Mouse (Mus musculus): Measurements from ENCODE around the gene Smarcd1. TPM values are rescaled to one million over a fixed set of nuclear protein-coding genes. Genes with fewer than 3 reads are reported as not detected.

Smarcd1 gene
- polyA plus RNA-seq (2012; rRNA removed), result 22.5 and 23.2 TPM in 2 replicates

- no peak for DNase-seq (ENCODE audit: low read depth)
Measured at GRCm38 (mm10) chr15:99701999-99702900, at the start of gene Smarcd1. TSS of gene Smarcd1 (plus strand) at chr15:99702129.

GRCm38 (mm10) chr15:99653291-99653690, 48.6 kb upstream of the Smarcd1 start:
- DNase-seq (ENCODE audit: low read depth), result no peak

- no peak for DNase-seq (ENCODE audit: low read depth)
Measured at GRCm38 (mm10) chr15:99653876-99654275, 48.1 kb upstream of the Smarcd1 start.

GRCm38 (mm10) chr15:99655956-99656355, 46.0 kb upstream of the Smarcd1 start:
- DNase-seq (ENCODE audit: low read depth), result no peak

- no peak for DNase-seq (ENCODE audit: low read depth)
Measured at GRCm38 (mm10) chr15:99658437-99658836, 43.5 kb upstream of the Smarcd1 start.

GRCm38 (mm10) chr15:99661121-99661830, 40.7 kb upstream of the Smarcd1 start:
- no peak for DNase-seq (ENCODE audit: low read depth)

- DNase-seq (ENCODE audit: low read depth), result no peak
Measured at GRCm38 (mm10) chr15:99662371-99662770, 39.6 kb upstream of the Smarcd1 start.

GRCm38 (mm10) chr15:99663964-99664599, 37.8 kb upstream of the Smarcd1 start:
- no peak for DNase-seq (ENCODE audit: low read depth)

- DNase-seq (ENCODE audit: low read depth), result no peak
Measured at GRCm38 (mm10) chr15:99664600-99665451, 37.1 kb upstream of the Smarcd1 start.

- no peak for DNase-seq (ENCODE audit: low read depth)
Measured at GRCm38 (mm10) chr15:99667544-99667943, 34.4 kb upstream of the Smarcd1 start.

- no peak for DNase-seq (ENCODE audit: low read depth)
Measured at GRCm38 (mm10) chr15:99668881-99669280, 33.0 kb upstream of the Smarcd1 start.

- no peak for DNase-seq (ENCODE audit: low read depth)
Measured at GRCm38 (mm10) chr15:99669392-99669791, 32.5 kb upstream of the Smarcd1 start.

GRCm38 (mm10) chr15:99670154-99670821, 31.6 kb upstream of the Smarcd1 start, which contains the start of gene Asic1:
TSS of gene Asic1 (plus strand) at chr15:99670368.
- DNase-seq (ENCODE audit: low read depth), result no peak

GRCm38 (mm10) chr15:99670964-99671670, 30.8 kb upstream of the Smarcd1 start:
- DNase-seq (ENCODE audit: low read depth), result no peak

- no peak for DNase-seq (ENCODE audit: low read depth)
Measured at GRCm38 (mm10) chr15:99671783-99672182, 30.1 kb upstream of the Smarcd1 start.

GRCm38 (mm10) chr15:99674866-99675265, 27.1 kb upstream of the Smarcd1 start:
- no peak for DNase-seq (ENCODE audit: low read depth)

GRCm38 (mm10) chr15:99677089-99677488, 24.8 kb upstream of the Smarcd1 start:
- DNase-seq (ENCODE audit: low read depth), result no peak

- no peak for DNase-seq (ENCODE audit: low read depth)
Measured at GRCm38 (mm10) chr15:99678063-99678800, 23.7 kb upstream of the Smarcd1 start.

GRCm38 (mm10) chr15:99679008-99679407, 22.9 kb upstream of the Smarcd1 start:
- no peak for DNase-seq (ENCODE audit: low read depth)

Measured in gonadal fat pad, adult 2 months (tissue).